Mouse (Mus musculus): Measurements from ENCODE around the gene Prnd. TPM values are rescaled to one million over a fixed set of nuclear protein-coding genes. Genes with fewer than 3 reads are reported as not detected.

Gene Prnd
- 6.6 and 10.0 TPM in 2 replicates for polyA plus RNA-seq (2016; fragmentation: Nextera tagmentation; extraction: Ambion mirVana)

- H3K9me3 ChIP-seq: no peaks in the 10 kb centered on the region
- H3K4me1 ChIP-seq: peaks cover 27% of the 10 kb centered on the region
- 8% methylated on average over 11 of the region's 11 CpGs for WGBS
- DNase-seq (ENCODE audit: low spot score): peak; percentile 36
- H3K36me3 ChIP-seq (replicated peaks): no peaks in the 10 kb centered on the region
- 0 out of 2 replicates have a peak within 1 kb of the TSS, but pooled peaks have one; percentile 11 for H3K4me3 ChIP-seq
- H3K27me3 ChIP-seq (replicated peaks; ENCODE audit: low read depth, poor library complexity, severe bottlenecking): peaks cover 51% of the 10 kb centered on the region
- no peak within 1 kb of the TSS; the same call in 1 of the 2 replicates for H3K27ac ChIP-seq (replicated peaks)
These were observed at the start of gene Prnd for GRCm38 (mm10) chr2:131950598-131951095. Gene Prnd (plus strand): TSS chr2:131950861.

GRCm38 (mm10) chr2:131902423-131902822 lies 48.2 kb upstream of the Prnd start:
- Histone ChIP-seq H3K4me1 (0 out of 2 replicates have a peak, but pooled peaks cover 4% of the 10 kb centered on the region), H3K4me3 (no peak overlapping the region), H3K36me3 (replicated peaks) (no peaks in the 10 kb centered on the region), H3K27me3 (replicated peaks; ENCODE audit: low read depth, poor library complexity, severe bottlenecking) (no peaks in the 10 kb centered on the region), H3K9me3 (no peaks in the 10 kb centered on the region), H3K27ac (replicated peaks) (no peak overlapping the region)
- no peak for DNase-seq (ENCODE audit: low spot score)
- WGBS: 59% methylated on average over 2 of the region's 3 CpGs

GRCm38 (mm10) chr2:131902867-131903266 lies 47.8 kb upstream of the Prnd start:
- Histone ChIP-seq H3K27me3 (replicated peaks; ENCODE audit: low read depth, poor library complexity, severe bottlenecking) (0 out of 2 replicates have a peak, but pooled peaks cover under 1% of the 10 kb centered on the region), H3K4me1 (0 out of 2 replicates have a peak, but pooled peaks cover 4% of the 10 kb centered on the region), H3K4me3 (no peak overlapping the region), H3K9me3 (no peaks in the 10 kb centered on the region), H3K36me3 (replicated peaks) (no peaks in the 10 kb centered on the region), H3K27ac (replicated peaks) (no peak overlapping the region)
- WGBS: 57% methylated on average over 8 of the region's 8 CpGs
- DNase-seq (ENCODE audit: low spot score): peak; percentile 21

DNA sequence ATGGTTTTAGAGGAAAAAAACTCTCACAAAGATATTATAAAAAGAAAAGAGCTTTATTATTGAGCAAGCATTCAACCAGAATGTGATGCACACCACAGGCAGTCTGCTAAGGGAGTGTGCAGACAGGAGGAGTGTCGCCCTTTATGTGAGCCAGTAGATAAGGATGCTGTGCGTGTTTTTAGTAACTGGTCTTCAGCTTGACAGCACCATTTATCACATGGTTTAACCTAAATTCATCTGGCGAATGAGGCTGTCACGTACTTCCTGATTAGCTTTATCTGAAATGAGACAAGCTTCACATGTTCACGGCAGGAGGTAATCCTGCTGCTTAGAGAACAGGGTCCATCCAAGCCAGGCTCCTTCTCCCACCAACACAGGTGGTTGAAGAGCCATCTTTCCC lies 45.6 kb upstream of the Prnd start:
- no peaks in the 10 kb centered on the region for H3K36me3 ChIP-seq (replicated peaks)
- no peak overlapping the region for H3K27ac ChIP-seq (replicated peaks)
- H3K4me1 ChIP-seq: peaks cover 6% of the 10 kb centered on the region; the same call in 1 of the 2 replicates
- peaks cover 13% of the 10 kb centered on the region for H3K27me3 ChIP-seq (replicated peaks; ENCODE audit: low read depth, poor library complexity, severe bottlenecking)
- DNase-seq (ENCODE audit: low spot score): no peak
- no peak overlapping the region for H3K4me3 ChIP-seq
- WGBS: 75% methylated on average over 5 of the region's 5 CpGs
- H3K9me3 ChIP-seq: no peaks in the 10 kb centered on the region

GRCm38 (mm10) chr2:131905776-131906175 lies 44.9 kb upstream of the Prnd start:
- Histone ChIP-seq H3K4me3 (no peak overlapping the region), H3K4me1 (peaks cover 13% of the 10 kb centered on the region), H3K36me3 (replicated peaks) (no peaks in the 10 kb centered on the region), H3K27me3 (replicated peaks; ENCODE audit: low read depth, poor library complexity, severe bottlenecking) (peaks cover 15% of the 10 kb centered on the region), H3K9me3 (no peaks in the 10 kb centered on the region), H3K27ac (replicated peaks) (no peak overlapping the region)
- 82% methylated on average over 6 of the region's 6 CpGs for WGBS
- DNase-seq (ENCODE audit: low spot score): no peak

DNA sequence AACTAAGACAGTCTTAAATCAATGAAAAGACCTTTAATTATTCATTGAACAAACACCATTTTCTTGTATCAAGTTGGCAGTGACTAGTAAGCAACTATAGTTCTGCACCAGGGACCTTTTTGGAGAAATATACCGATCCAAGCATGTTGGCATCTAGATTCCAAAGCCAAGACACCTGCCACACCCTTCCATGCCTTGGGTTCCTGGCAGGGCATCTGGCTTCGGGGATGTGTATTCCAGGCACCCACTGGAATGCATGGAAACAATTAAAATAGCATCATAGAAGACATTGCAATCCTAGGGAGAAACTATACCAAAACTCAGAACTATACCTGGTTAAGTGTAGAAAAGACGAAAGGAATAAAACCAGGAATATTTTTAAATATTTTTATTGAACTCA lies 44.4 kb upstream of the Prnd start:
- H3K4me3 ChIP-seq: no peak overlapping the region
- DNase-seq (ENCODE audit: low spot score): no peak
- H3K27me3 ChIP-seq (replicated peaks; ENCODE audit: low read depth, poor library complexity, severe bottlenecking): peaks cover 20% of the 10 kb centered on the region
- no peaks in the 10 kb centered on the region for H3K36me3 ChIP-seq (replicated peaks)
- H3K9me3 ChIP-seq: no peaks in the 10 kb centered on the region
- WGBS: 92% methylated on average over 3 of the region's 3 CpGs
- no peak overlapping the region for H3K27ac ChIP-seq (replicated peaks)
- H3K4me1 ChIP-seq: peaks cover 18% of the 10 kb centered on the region

GRCm38 (mm10) chr2:131906846-131907245 lies 43.8 kb upstream of the Prnd start:
- Histone ChIP-seq H3K4me1 (peaks cover 23% of the 10 kb centered on the region), H3K27ac (replicated peaks) (no peak overlapping the region), H3K4me3 (no peak overlapping the region), H3K9me3 (no peaks in the 10 kb centered on the region), H3K36me3 (replicated peaks) (no peaks in the 10 kb centered on the region), H3K27me3 (replicated peaks; ENCODE audit: low read depth, poor library complexity, severe bottlenecking) (peaks cover 24% of the 10 kb centered on the region)
- WGBS: 74% methylated on average over 1 of the region's 1 CpGs
- DNase-seq (ENCODE audit: low spot score): no peak

DNA sequence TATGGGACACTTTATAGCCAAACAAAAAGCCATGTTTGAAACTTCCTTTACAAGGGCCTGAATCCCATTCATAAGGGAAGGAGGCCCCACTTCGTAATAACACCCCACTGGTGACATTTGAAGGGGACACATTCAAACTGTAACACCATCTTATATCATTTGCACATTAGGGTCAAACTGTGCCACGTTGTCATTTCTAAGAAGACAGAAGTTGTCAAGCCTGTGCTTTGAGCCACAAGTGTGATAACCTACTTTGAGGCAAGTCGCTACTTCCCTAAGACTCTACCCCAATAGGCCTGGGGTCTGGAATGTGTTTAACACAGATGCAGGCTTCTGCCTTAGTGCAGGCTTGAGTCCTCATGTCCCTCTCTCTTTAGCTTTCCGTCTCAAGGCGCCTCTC lies 43.4 kb upstream of the Prnd start:
- WGBS: 81% methylated on average over 5 of the region's 5 CpGs
- Histone ChIP-seq H3K4me3 (no peak overlapping the region), H3K27ac (replicated peaks) (no peak overlapping the region), H3K4me1 (peaks cover 23% of the 10 kb centered on the region), H3K9me3 (no peaks in the 10 kb centered on the region), H3K36me3 (replicated peaks) (no peaks in the 10 kb centered on the region), H3K27me3 (replicated peaks; ENCODE audit: low read depth, poor library complexity, severe bottlenecking) (peaks cover 24% of the 10 kb centered on the region)
- DNase-seq (ENCODE audit: low spot score): no peak

GRCm38 (mm10) chr2:131908351-131908861 lies 42.3 kb upstream of the Prnd start:
- Histone ChIP-seq H3K27ac (replicated peaks) (no peak overlapping the region), H3K27me3 (replicated peaks; ENCODE audit: low read depth, poor library complexity, severe bottlenecking) (peaks cover 24% of the 10 kb centered on the region), H3K9me3 (no peaks in the 10 kb centered on the region), H3K4me1 (peaks cover 19% of the 10 kb centered on the region), H3K36me3 (replicated peaks) (no peaks in the 10 kb centered on the region), H3K4me3 (no peak overlapping the region)
- 81% methylated on average over 7 of the region's 7 CpGs for WGBS
- DNase-seq (ENCODE audit: low spot score): no peak

DNA sequence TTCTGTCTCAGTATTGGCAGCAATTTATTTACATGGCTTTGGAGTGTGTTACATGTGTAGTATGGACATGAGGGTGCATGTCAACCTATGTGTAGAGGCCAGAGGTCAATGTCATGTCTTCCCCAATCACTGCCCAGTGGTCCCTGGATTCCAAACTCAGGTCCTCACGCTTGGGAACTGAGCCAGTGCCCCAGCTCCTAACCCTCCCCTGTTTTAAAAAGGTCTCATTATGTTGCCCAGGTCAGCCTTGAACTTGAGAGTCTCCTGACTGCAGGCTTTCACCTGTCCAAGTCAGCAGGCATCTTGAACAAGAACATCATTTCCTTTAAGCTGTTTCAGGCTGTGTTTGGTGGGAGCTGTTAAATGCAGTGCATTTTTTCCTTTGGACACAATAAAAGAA lies 41.8 kb upstream of the Prnd start:
- H3K9me3 ChIP-seq: no peaks in the 10 kb centered on the region
- no peak for DNase-seq (ENCODE audit: low spot score)
- H3K27me3 ChIP-seq (replicated peaks; ENCODE audit: low read depth, poor library complexity, severe bottlenecking): peaks cover 24% of the 10 kb centered on the region
- H3K36me3 ChIP-seq (replicated peaks): no peaks in the 10 kb centered on the region
- H3K4me3 ChIP-seq: no peak overlapping the region
- 76% methylated on average over 1 of the region's 1 CpGs for WGBS
- no peak overlapping the region for H3K27ac ChIP-seq (replicated peaks)
- H3K4me1 ChIP-seq: peaks cover 19% of the 10 kb centered on the region

DNA sequence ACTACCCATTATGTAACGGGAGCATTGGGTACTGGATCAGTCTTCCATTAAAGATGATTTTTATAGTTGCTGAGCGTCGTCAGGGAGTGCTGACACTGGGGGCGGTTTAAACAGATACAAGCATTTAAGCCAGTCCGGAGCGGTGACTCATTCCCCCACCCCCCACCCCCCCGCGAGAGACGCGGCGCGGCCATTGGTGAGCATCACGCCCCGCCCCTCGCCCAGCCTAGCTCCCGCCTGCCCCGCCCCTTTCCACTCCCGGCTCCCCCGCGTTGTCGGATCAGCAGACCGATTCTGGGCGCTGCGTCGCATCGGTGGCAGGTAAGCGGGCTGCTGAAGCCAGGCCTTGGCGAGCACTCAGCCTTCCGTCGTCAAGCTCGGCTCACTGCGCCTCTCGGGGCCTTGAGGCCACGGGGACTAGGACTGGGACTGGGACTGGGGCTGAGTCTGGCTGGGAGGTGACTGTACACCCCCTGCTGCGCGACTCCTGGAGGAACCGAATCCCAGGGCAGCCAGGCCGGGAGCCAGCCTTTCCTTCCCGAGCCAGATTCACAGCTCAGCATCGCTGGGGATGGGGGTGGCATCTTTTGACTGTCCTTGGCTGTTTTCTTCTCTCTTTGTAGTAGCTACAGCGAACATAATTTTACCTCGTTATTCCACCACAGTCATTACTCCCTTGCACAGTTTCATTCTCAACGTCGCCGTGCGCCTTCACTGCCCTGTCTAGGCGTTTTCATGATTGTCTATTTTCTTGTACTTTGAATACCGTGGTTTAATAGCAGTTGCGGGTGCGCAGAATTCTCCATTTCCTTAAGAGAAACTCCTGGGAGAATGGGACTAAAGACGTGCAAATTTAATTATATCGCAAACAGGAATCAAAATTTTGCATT lies 40.7 kb upstream of the Prnd start, which contains the start of the genes Prnp and Prn:
Gene Prnp (plus strand): TSS at position 246 of the 890 bp plus-strand sequence.
Gene Prn (plus strand): TSS at position 275 of the 890 bp plus-strand sequence.
- Histone ChIP-seq H3K27me3 (replicated peaks; ENCODE audit: low read depth, poor library complexity, severe bottlenecking) (peaks cover 24% of the 10 kb centered on the region), H3K4me3 (peak within 1 kb of the TSS; percentile 80), H3K36me3 (replicated peaks) (no peaks in the 10 kb centered on the region), H3K27ac (replicated peaks) (peak within 1 kb of the TSS; percentile 87), H3K9me3 (no peaks in the 10 kb centered on the region), H3K4me1 (peaks cover 19% of the 10 kb centered on the region)
- 5% methylated on average over 52 of the region's 52 CpGs for WGBS
- DNase-seq (ENCODE audit: low spot score): peak; percentile 96

GRCm38 (mm10) chr2:131910847-131911246 lies 39.8 kb upstream of the Prnd start:
- no peak for DNase-seq (ENCODE audit: low spot score)
- Histone ChIP-seq H3K27ac (replicated peaks) (no peak overlapping the region), H3K4me3 (peak overlapping the region; percentile 80)

More at GRCm38 (mm10) chr2:131910847-131911246, 39.8 kb upstream of the Prnd start:
- 61% methylated on average over 2 of the region's 2 CpGs for WGBS
- H3K9me3 ChIP-seq: no peaks in the 10 kb centered on the region
- peaks cover 19% of the 10 kb centered on the region for H3K4me1 ChIP-seq
- no peaks in the 10 kb centered on the region for H3K36me3 ChIP-seq (replicated peaks)
- peaks cover 24% of the 10 kb centered on the region for H3K27me3 ChIP-seq (replicated peaks; ENCODE audit: low read depth, poor library complexity, severe bottlenecking)
